Mouse (Mus musculus): ENCODE results near the gene Mgea5.

- TF ChIP-seq CTCF (IDR thresholded peaks at IDR 0.05; ENCODE audit: low read depth) = no peak
- TF ChIP-seq EP300 (IDR thresholded peaks at IDR 0.05; ENCODE audit: low read depth) = no peak
These were observed 56.4 kb downstream of the Mgea5 start for GRCm38 (mm10) chr19:45727231-45727630.
